Mouse (Mus musculus) c-Kit-positive CD71-negative TER-119-negative erythroid progenitor cells, embryonic 14.5 days (primary cell): ENCODE measurements around the gene Lst1.
"Not testable (repeated sequence)": the region's sequence is repeated elsewhere in the genome, so short reads cannot be mapped to it uniquely, and the experiment has no call there.

ENCODE experiments used
- DNase-seq: peaks from one replicate; pipeline ENCODE4 v3.0.0-alpha.2; 2013; ENCODE audit warnings: low read depth

Lst1 gene

DNA sequence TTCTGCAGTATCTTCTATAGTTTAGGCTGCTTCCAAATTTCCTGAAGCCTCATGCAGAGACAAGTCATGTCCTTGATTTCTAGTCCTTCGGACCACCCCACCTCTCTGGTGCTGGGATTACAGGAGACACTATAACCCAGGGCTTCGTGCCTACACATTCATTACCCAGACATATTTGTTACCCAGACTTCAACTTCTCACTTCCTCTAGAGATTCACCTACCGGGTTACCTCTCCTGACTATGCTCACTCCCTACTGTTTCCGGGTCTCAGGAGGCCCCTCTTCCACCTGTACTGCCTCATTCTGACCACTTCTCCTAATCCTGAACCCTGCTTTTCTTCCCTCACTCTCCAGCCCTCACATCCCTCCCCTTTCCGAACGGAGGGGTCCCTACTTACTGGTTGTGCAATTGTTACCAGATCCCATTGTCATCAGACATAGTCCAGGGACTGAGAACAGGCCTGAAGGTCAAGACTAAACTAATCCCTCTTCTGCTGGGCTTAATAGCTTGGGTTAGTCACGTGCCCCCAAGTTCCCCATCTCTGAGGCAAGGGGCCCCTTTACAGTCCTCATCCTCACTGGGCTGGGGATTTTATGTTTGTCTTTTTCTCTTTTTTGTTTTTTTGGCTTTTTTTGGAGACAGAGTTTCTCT, at the start of gene Lst1:
Gene Lst1, minus strand, starts transcription at position 481 of the 652 bp plus-strand sequence.
- no peak for DNase-seq

DNA sequence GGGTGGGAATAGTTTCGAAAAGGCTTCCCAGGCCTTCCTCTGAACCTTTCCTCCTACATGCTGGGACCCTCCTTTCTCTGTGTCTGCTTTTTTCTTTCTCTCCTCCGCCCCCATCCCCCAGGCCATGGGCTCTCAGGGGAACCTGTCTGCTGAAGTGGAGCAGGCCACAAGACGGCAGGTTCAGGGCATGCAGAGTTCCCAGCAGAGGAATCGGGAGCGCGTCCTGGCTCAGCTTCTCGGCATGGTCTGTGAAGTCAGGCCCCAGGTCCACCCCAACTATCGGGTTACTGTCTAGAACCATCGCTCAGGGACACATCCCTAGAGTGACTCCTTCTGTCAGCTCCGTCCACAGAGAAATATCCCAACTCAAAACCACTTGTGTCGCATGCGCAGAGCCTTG, 49.3 kb upstream of the Lst1 start:
- no peak for DNase-seq

DNA sequence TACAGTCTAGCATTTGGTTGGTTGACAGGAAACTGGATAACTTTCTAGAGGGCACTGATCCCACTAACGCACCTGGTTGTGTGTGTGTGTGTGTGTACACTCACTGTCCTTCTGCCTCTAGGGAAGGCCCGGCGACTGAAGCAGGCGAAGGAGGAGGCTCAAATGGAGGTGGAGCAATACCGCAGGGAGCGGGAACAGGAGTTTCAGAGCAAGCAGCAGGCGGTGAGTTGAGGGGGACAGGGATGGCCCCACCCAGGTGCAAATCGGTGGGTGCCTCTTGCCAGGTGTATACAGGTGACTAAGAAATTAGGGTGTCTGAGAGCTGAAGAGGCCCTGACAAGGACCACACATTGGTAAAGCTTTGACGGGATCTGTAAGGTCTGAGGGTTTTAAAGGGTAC, 48.8 kb upstream of the Lst1 start:
- DNase-seq, result no peak

DNA sequence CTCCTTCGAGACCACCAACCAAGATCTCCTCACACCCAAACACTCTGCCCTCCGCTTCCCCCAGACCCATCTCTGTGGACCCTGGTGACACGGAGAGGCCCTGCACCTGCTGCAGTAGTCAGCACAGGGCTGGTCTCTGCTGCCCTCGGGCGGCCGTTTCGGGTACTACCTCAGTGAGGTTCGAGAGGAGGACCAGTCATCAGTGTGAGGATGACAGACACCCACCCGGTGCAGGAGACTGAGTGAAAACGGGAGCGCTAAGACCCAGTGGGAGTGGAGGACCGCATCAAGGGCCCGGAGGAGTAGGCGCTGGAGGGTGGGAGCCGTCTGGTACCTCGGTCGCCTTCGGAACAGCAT, 48.1 kb upstream of the Lst1 start:
- DNase-seq, result peak; percentile 89

DNA sequence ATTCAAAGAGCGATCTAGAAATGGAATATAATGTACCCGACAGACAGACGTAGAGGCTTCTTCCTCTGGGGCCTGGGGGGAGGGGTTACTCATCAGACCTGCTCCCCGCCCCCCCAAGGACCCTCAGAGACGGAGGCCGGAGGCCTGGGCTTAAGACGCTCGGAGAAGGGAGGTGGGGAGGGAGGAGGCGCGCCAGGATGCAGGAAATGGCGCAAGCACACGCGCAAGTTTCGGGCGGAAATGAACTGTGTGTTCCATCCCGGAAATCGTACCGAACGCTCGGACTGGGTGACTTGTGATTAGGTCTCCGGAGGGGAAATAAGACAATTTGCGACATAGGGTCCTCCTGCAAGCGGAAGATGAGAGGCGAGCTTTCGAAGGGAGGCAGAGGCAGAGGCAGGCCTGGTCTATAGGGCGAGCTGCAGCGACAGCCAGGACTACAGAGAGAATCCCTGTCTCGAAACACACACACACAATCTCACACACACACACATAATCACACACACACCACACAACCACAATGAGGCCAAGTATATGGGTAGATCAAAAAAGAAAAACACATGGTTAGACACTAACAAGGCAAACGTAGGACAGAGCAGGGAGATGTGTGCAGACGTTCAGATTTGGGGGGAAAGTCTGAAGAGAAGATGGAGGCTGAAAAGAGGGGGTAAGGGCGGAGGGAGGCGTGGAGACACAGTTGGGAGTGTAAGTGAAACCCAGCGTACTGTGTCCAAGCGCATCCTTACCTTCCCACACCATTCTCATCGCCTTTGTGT, 47.6 kb upstream of the Lst1 start, which contains the start of gene Nfkbil1:
Gene Nfkbil1, minus strand, starts transcription at position 179 of the 776 bp plus-strand sequence.
- DNase-seq, result peak; percentile 95

DNA sequence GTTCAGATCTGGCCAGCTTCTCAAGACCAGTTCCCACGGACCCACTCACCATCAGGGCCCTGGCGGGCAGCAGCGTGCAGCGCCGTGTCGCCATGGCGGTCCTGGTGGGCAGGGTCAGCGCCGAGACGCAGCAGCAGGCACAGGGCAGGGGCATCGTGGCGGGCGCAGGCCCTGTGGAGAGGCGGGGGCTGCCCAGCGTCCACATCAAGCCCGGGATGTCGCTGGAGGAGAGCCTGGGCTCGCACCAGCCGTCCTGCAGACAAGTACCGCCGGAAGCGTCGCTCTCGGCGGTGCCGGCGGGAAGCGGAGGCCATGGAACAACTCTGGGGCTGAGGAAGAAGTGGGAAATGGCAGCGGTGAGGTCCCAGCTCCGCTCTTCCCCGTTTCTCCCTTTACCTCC, 46.7 kb upstream of the Lst1 start:
- no peak for DNase-seq

DNA sequence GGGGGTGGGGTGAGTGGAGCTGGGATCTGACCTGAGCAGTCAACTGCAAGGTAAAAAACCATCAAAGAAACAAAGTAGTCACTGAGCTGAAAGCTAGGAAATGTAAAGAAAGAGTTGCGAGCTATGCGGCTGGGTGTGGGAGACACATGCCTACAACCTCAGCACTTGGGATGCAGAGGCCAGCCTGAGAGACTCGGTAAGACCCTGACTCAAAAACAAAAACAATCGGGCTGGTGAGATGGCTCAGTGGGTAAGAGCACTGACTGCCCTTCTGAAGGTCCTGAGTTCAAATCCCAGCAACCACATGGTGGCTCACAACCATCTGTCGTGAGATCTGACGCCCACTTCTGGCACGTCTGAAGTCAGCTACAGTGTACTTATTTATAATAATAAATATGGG, 45.9 kb upstream of the Lst1 start:
- not testable (repeated sequence) for DNase-seq

DNA sequence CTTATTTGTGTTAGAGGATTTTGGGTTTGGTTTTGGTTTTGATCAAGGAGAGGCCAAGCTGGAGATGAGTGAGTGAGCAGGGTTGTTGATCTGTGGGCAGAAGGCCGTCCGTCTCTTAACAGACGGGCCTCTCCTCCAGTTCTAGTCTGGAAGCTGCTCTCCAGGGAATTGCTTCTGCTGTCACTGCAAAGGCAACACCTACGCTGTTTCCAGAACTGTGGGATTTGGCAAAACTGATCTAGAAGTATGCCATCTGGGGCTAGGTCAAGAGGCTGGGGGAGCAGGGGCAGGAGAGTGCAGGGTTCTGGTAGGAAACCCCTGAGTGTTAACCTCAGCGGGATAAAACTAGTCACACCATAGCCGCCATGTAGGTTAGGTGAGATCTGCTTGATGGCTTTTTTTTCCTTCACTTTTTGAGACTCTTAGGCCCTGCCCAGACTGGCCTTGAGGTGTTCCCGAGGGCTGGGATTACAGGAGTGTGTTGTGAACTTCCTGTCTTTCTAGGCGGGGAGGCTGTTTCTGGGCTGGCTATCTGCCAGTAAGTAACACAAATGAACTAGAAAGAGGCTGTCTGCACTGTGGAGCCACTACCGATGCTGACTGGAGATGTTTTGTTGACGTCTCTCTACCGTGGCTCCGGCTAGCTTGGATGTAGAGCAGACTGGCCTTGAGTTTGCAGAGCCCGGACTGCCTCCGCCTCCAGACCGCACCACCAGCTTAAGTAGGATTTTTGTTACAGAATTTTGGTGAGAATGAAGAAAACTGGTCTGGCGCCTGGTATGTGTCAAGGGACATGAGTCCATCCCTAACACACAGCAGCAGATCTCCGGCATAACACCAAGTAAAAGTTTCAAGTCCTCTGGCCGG, 45.1 kb upstream of the Lst1 start, which contains the start of gene Atp6v1g2:
Gene Atp6v1g2, plus strand, starts transcription at position 547 of the 867 bp plus-strand sequence.
- DNase-seq, result no peak

DNA sequence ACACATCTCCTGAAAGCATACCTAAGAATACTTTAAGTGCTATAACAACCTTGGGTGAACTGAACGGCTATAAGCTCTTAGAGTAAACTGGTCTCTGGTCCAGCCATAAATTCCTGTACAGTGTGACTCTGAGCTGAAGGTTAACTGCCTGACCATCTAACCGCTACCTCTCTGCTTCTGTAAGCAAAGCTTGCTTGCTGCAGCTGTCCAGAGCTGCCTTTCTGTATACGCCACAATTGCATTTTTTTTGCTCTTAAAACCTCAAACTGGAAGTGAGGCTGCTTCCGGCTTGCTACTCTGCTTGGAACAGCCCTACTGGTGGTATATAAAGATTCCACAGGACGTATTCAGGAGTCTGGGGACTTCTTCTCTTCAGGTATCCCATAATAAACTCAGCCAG, 44.4 kb upstream of the Lst1 start:
- DNase-seq, result no peak

DNA sequence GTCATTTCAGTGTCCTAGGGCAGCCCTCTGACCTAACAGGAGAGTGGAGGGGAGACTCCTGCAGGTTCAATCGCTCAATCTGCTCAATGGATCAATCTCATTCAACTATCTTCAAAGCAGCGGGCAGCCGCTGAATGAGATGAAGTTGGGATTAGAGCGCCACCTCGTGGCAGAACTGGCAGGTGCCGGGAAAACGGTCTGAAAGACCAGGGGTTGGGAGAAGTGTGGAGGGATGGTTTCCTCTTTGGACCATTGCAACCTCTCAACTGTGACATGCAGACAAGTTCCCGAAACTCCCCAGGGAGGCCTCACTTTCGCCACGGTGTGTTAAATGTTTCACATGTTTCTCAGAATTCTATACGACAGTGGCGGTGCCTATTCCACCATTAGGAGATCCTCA, 43.8 kb upstream of the Lst1 start:
- peak; percentile 78 for DNase-seq

DNA sequence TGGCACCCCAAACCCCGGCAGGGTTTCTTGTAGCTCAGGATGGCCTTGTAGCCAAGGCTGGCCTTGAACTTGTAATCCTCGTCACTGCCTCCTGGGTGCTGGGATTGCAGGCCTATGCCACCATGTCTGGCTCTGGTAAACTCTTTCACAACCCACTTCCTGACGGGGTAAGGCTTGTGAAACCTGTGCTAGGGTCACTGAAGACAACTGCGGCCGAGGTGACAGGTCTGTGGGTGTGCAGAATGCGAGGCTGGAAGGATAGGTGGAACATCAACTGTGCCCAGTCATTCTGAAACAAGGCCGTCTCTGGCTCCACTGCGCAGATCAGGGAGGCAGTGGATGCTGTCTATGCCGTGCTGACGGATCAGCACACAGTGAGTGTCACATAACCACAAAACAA, 42.8 kb upstream of the Lst1 start:
- no peak for DNase-seq

DNA sequence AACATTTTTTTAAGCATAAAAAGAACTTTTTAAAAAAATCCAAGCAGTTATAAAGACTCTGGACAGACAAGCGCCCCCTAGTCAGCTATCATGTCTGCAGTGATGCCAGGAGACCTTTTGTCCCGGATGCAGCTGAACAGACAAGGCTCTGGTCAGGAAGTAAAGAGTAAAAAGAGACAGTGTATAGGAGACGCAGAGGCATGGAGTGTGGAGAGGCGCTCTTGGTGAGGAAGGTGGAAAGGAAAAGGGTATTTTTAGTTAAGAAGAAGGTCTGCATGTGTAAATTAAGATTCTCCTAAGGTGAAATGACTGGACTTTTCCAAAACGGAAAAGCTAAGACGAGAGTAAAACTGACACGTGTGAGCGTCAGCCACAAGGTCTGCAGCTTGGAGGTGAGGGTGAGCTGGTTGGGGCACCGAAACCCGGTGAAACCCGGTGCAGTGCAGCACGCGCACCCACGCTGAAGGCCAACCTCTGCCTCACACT, 38.4 kb upstream of the Lst1 start:
- no peak for DNase-seq

DNA sequence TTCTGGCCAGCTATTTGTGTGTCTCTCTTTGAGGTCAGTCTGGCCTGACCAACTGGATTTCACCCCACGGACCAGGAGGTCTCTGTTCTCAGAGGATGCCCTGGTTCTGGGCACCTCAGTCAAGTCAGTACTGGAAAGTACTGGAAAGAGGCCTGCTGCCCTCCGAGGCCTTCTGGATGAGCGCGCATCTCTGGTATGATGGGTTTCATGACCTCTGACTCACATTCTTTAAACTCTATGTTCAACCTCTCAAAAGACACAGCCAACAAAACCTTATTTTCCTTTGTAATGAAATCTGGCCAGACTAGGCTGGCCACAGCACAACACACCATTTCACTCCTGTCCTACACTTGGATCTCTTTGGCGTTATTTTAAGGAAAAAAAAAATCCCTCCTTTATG, 37.2 kb upstream of the Lst1 start:
- DNase-seq, result no peak

DNA sequence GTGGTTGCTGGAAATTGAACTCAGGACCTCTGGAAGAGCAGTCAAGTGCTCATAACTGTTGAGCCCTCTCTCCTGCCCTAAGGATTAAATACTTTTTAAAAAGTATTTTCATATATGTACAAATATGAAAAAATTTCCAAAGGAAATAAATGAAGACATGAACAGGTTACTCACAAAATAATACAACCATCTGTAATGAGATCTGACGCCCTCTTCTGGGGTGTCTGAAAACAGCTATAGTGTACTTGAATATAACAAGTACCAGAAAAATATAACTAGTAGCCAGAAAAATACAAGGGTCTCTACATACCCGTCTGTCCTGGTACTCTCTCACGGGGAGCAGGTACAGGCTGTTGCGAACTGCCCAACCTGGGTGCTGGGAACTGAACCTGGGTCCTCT, 36.4 kb upstream of the Lst1 start:
- DNase-seq, result no peak

DNA sequence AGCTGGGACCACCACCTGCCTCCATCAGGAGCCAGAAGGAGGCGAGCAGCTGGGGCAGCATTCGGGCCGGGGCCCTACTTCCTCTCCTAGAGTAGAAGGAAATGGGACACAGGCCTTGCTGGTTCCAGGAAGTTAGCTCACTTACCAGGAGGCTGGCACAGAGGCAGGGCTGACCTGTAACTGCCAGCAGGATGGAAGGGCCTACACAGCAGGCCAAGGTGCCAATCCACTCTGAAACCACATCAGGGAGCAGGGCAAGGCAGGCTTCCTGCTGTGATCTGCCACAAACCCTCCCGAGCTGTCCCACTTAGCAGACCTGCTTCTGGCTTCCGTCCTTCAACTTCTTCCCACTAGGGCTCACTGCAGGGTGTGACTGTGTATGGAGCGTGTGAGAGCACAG, 34.1 kb upstream of the Lst1 start:
- DNase-seq, result no peak

DNA sequence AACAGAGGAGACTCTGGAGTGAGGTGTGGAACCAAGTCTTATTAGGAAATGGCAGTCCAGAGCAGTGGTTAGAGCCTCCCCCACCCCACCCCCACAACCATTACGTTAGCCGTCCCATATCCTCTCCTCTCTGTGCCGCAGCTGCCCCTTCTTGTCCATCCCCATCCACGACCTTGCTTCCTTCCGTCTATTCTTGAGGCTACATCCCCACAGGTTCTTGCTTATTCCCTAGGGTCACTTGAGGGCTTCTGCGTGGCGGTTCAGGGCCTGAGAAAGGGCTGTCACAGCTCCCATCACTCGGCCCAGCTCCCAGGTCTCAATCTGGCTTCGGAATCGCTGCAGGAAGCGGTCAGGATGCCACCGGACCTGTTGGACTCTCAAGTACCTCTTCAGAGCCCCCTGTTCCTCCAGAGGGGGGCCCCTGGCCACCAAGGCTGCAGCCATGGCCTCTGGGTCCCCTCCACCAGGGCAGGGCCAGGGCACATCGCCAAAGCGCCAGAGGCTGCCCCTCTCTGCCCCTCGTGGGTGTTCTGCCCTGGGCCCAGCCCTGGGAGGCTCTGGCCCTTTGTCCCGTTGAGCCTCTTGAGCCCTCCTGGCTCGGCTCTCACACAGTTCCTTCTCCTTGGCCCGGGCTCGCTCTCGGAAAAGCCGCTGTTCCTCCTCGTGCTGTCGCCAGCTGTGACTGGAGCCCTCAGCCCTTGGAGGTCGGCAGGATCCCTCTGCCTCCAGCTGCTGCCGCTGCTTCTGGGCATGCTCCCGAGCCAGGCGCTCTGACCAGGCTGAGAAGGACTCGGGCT, 32.1 kb upstream of the Lst1 start, which contains the start of gene Gm16181:
Gene Gm16181, plus strand, starts transcription at position 679 of the 797 bp plus-strand sequence.
- no peak for DNase-seq

DNA sequence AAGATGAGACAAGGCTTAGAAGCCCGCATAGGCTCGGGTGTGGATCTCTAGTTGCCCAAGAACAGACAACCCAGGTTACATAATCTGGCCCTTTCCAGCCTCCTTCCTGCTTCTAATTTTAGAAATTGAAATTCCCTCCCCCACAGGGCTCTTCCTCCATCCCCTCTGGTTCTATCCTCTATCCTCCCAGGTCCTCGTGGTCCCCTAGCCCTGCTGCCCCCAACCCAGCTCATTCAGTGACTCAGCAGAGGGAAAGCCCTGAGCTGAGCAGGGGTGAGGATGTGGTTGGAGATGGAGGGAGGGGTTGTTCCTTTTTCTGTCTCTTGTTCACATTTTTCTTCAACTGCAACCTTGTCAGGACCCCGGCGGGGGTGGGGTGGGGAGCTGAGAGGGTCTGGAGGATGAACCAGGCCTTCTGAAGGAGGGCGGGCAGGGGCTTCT, 31.4 kb upstream of the Lst1 start:
- no peak for DNase-seq

DNA sequence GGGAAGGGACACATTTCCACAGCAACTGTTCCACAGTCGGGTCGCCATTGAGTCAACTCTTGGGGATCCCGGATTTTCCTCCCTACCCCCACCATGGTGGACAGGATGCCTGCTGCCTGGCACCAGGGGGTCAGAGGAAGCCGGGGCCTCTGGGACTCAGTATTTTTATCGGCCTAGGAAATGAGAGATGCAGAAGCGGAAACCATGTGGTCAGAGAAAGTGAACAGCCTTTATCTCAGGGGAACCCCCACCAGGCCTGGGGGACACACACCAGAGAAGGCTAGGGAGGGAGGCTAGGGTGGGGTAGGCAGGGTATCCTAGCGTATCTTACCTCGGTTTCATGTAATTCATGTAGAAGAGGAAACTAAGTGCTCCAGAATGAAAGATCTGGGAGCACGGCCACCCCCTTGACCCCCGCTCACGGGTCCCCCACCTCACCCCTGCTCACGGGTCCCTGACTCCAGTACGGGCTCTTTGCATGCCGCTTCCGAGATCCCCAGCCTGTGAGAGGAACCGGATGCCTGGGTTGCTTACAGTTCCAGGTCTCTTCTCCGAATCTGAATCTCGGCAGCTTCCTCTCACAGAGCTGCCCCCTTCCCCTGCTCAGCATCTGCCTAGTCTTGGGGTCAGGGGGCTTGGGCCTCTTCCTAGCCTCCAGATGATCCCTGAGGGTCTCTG, 30.4 kb upstream of the Lst1 start:
- no peak for DNase-seq

DNA sequence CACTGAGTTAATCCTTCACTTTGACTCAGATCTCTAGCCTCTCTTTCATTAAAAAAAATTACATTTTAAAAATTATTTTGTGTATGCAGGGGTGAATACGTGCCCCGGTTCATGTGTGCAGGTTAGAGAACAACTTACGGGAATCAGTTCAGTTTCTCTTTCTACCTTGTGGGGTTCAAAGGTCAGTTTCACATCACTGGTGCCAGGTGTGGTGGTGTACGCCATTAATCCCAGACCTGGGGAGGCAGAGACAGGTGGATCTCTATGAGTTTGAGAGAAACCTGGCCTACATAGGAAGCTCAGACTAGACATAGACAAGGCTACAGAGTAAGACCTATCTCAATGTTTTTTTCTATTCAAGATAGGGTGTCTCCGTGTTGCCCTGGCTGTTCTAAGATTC, 24.8 kb upstream of the Lst1 start:
- no peak for DNase-seq

DNA sequence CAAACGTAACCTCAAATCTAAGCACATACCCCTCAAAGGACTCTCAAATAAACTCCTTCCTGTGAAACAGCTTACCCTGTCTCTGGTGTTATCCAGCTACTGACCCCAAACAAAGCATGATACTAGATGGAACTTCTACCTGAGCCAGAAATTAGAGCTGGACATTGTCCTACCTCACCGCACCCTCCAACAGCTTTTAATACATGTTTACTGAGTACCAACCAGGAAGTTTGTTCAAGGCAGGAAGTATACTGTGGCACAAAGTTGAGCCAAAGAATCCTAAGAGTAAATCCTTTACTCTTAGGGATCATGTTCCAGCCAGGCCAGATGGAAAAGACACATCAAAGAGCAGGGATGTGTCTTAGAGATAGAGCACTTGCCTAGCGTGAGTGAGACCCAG, 22.4 kb upstream of the Lst1 start:
- no peak for DNase-seq
